Mouse (Mus musculus) liver, adult 2 months (tissue): ENCODE data around the gene Wnk4.

Experiments
- CTCF ChIP-seq: fragments of 200-500 bp; IDR thresholded peaks from 2 replicates; pipeline ENCODE4 v1.5.1; 2011; ENCODE audit warnings: low read depth, low read length, control low read depth
- POLR2A ChIP-seq: fragments of 200-500 bp; IDR thresholded peaks from 2 replicates; pipeline ENCODE4 v1.6.1; 2011; ENCODE audit warnings: low read length, control low read depth; ENCODE audit not compliant: insufficient read depth; ENCODE audit errors: extremely low read depth

DNA sequence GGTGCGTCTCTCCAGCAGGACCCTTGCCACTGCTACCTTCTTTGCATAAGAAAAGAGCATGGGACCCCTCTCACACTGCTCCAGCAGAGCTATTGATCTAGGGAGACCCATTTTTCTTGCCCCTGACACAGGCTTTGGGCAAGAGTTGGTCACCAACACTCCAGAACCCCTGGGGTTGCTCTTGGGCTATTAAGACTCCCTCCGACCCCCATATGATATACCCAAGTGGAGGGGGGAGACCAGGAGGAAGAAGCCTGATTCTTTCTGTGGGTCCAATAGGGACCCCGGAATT lies 3.6 kb downstream of the Wnk4 start:
- no peak for TF ChIP-seq CTCF
- no peak for TF ChIP-seq POLR2A
